Mouse (Mus musculus) CH12.LX (cell line): ENCODE results near the gene Prokr1. TPM values are rescaled to one million over a fixed set of nuclear protein-coding genes. Genes with fewer than 3 reads are reported as not detected.

Experiments
- DNase-seq: peaks from one replicate; pipeline ENCODE4 v3.0.0-alpha.2; 2013; ENCODE audit errors: extremely low read depth
- H3K27ac ChIP-seq: 2 replicates; pipeline ENCODE4 v1.5.1; 2012; ENCODE audit warnings: low read depth, mild to moderate bottlenecking, control low read depth, moderate library complexity; ENCODE audit not compliant: insufficient read depth
- H3K27me3 ChIP-seq: replicated peaks from 2 replicates; pipeline ENCODE3; 2012; ENCODE audit warnings: inconsistent platforms
- H3K36me3 ChIP-seq, 2 experiments: replicated peaks in 1 of 2; 2 replicates each; pipeline versions ENCODE3 to v1.6.1; 2012; ENCODE audit warnings: inconsistent platforms in 1 of 2, low read length in 1 of 2, mild to moderate bottlenecking in 1 of 2, mixed read lengths in 1 of 2, moderate library complexity in 1 of 2; ENCODE audit not compliant: control insufficient read depth in 1 of 2, insufficient read depth in 1 of 2
- H3K4me1 ChIP-seq, 2 experiments: 2 replicates each; pipeline ENCODE4 v1.6.1; 2012; ENCODE audit warnings: inconsistent platforms in 1 of 2, moderate library complexity in 1 of 2; ENCODE audit not compliant: insufficient read depth in 2 of 2, control insufficient read depth in 1 of 2
- H3K4me2 ChIP-seq: 2 replicates; pipeline ENCODE4 v1.6.1; 2012; ENCODE audit warnings: low read depth, mild to moderate bottlenecking, control low read depth; ENCODE audit not compliant: poor library complexity, insufficient read depth, severe bottlenecking
- H3K4me3 ChIP-seq, 3 experiments: fragments of 150-350 bp in 1 of 3; sonication (generic) in 1 of 3; replicated peaks in 1 of 3; 2 replicates each; pipeline versions ENCODE3 to v1.5.1; 2011 to 2012; ENCODE audit warnings: low read depth in 2 of 3, low read length in 2 of 3, mild to moderate bottlenecking in 2 of 3, moderate library complexity in 2 of 3, control low read depth in 1 of 3, improper control_type of control experiment in 1 of 3, inconsistent platforms in 1 of 3, mixed read lengths in 1 of 3; ENCODE audit not compliant: poor library complexity in 1 of 3
- H3K79me2 ChIP-seq: replicated peaks from 2 replicates; pipeline ENCODE4 v1.6.1; 2012; ENCODE audit warnings: mild to moderate bottlenecking, moderate library complexity; ENCODE audit not compliant: control insufficient read depth, poor library complexity, insufficient read depth, severe bottlenecking; ENCODE audit errors: extremely low read depth
- H3K9ac ChIP-seq: 2 replicates; pipeline ENCODE4 v1.6.1; 2012; ENCODE audit warnings: low read depth, mild to moderate bottlenecking, control low read depth, moderate library complexity; ENCODE audit not compliant: insufficient read depth
- H3K9me3 ChIP-seq: replicated peaks from 2 replicates; pipeline ENCODE3; 2012; ENCODE audit warnings: low read length, inconsistent platforms, mixed read lengths
- CHD1 ChIP-seq: IDR thresholded peaks from 2 replicates; pipeline ENCODE4 v1.6.1; 2012; ENCODE audit warnings: low read depth, low read length, improper control_type of control experiment, inconsistent platforms
- E2F4 ChIP-seq: IDR thresholded peaks from 2 replicates; pipeline ENCODE4 v1.6.1; 2011; ENCODE audit warnings: low read depth, low read length, improper control_type of control experiment; ENCODE audit not compliant: insufficient replicate concordance
- ELF1 ChIP-seq: IDR thresholded peaks from 2 replicates; pipeline ENCODE4 v1.6.1; 2014; ENCODE audit warnings: low read depth, mild to moderate bottlenecking, inconsistent platforms, low read length, improper control_type of control experiment
- EP300 ChIP-seq: IDR thresholded peaks from 2 replicates; pipeline ENCODE4 v1.6.1; 2011; ENCODE audit warnings: low read length, improper control_type of control experiment
- ETS1 ChIP-seq: conservative IDR thresholded peaks from 2 replicates; pipeline ENCODE4 v1.6.1; 2012; ENCODE audit warnings: low read depth, mild to moderate bottlenecking, inconsistent platforms, low read length, improper control_type of control experiment, moderate library complexity
- GABPA ChIP-seq: IDR thresholded peaks from 2 replicates; pipeline ENCODE4 v1.6.1; 2012; ENCODE audit warnings: low read depth, low read length, improper control_type of control experiment, inconsistent platforms; ENCODE audit not compliant: insufficient replicate concordance
- JUN ChIP-seq: IDR thresholded peaks from 2 replicates; pipeline ENCODE4 v1.6.1; 2011; ENCODE audit warnings: low read depth, mild to moderate bottlenecking, low read length, improper control_type of control experiment, moderate library complexity; ENCODE audit not compliant: insufficient read depth
- KAT2A ChIP-seq: IDR thresholded peaks from 2 replicates; pipeline ENCODE4 v1.6.1; 2012; ENCODE audit warnings: low read length, improper control_type of control experiment, inconsistent platforms; ENCODE audit not compliant: insufficient replicate concordance
- MAZ ChIP-seq: IDR thresholded peaks from 2 replicates; pipeline ENCODE4 v1.6.1; 2012; ENCODE audit warnings: low read depth, mild to moderate bottlenecking, inconsistent platforms, low read length, improper control_type of control experiment, moderate library complexity
- MEF2A ChIP-seq: IDR thresholded peaks from 2 replicates; pipeline ENCODE4 v1.6.1; 2014; ENCODE audit warnings: low read depth, mild to moderate bottlenecking, inconsistent platforms, low read length, improper control_type of control experiment, borderline replicate concordance
- MXI1 ChIP-seq: IDR thresholded peaks from 2 replicates; pipeline ENCODE4 v1.6.1; 2011; ENCODE audit warnings: mild to moderate bottlenecking, low read depth, low read length, improper control_type of control experiment
- POLR2A ChIP-seq: IDR thresholded peaks from 2 replicates; pipeline ENCODE4 v1.6.1; 2011; ENCODE audit warnings: low read depth, mild to moderate bottlenecking, improper control_type of control experiment, low read length
- RAD21 ChIP-seq: IDR thresholded peaks from 2 replicates; pipeline ENCODE4 v1.6.1; 2011; ENCODE audit warnings: low read depth, mild to moderate bottlenecking, low read length, improper control_type of control experiment, moderate library complexity
- TBP ChIP-seq: conservative IDR thresholded peaks from 2 replicates; pipeline ENCODE4 v1.6.1; 2011; ENCODE audit warnings: low read depth, low read length, improper control_type of control experiment
- TCF12 ChIP-seq: IDR thresholded peaks from 2 replicates; pipeline ENCODE4 v1.6.1; 2014; ENCODE audit warnings: low read depth, mild to moderate bottlenecking, inconsistent platforms, low read length, improper control_type of control experiment
- USF2 ChIP-seq: conservative IDR thresholded peaks from 2 replicates; pipeline ENCODE4 v1.6.1; 2011; ENCODE audit warnings: low read depth, low read length, improper control_type of control experiment
- ZC3H11A ChIP-seq: IDR thresholded peaks from 2 replicates; pipeline ENCODE4 v1.6.1; 2012; ENCODE audit warnings: low read depth, mild to moderate bottlenecking, inconsistent platforms, low read length, improper control_type of control experiment
- ZNF384 ChIP-seq: IDR thresholded peaks from 2 replicates; pipeline ENCODE4 v1.6.1; 2012; ENCODE audit warnings: low read depth, low read length, improper control_type of control experiment, inconsistent platforms
- dilution Hi-C: fragments of 300-500 bp; cut with MboI; formaldehyde crosslinking; loops from 2 replicates; pipeline ENCODE4 v1.14.3; 2020; ENCODE audit warnings: low sequenced_read_pairs; ENCODE audit not compliant: extremely low pct_unique_long_range_greater_than_20kb, extremely low pct_ligation_motif_present
- in situ Hi-C: fragments of 300-500 bp; cut with MboI; formaldehyde crosslinking; loops from 3 replicates; pipeline ENCODE4 v1.14.3; 2019; ENCODE audit warnings: low sequenced_read_pairs, low pct_ligation_motif_present, low pct_unique_long_range_greater_than_20kb, mixed read lengths
- polyA plus RNA-seq: library from polyadenylated mRNA; unstranded; fragments of >175 nt; gene quantifications from 2 replicates; pipeline ENCODE4 v1.2.1, GENCODE M21; 2012; ENCODE audit warnings: low read depth; ENCODE audit not compliant: insufficient read length
- total RNA-seq, 2 experiments: library from RNA; depleted of rRNA; stranded (reverse); fragments of 300-350 nt in 1 of 2; fragments of >200 nt in 1 of 2; gene quantifications; 2 replicates each; pipeline ENCODE4 v1.2.3; 2012 to 2014

Gene Prokr1
- total and polyA plus RNA-seq, 3 experiments: 0.08 TPM; not detected in 2

DNA sequence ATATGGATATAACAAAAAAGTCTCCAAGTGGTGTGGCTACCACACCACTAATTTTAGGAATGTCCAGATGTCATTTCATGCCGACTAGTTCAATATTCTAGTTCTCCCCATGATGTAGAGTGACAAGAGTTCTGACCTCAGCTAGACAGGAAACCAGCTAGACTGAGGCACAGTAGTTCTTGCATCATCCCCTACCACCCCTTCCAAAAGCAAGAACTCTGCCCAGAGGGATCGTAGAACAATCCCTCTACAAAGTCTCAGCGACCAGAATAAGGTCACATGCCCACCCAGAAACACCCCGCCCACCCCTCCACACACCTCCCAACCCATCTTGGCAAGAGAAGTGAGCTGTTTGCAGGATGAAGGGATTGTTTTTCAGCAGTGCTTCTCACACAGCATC lies 43.1 kb downstream of the Prokr1 start:
- H3K27ac ChIP-seq: no peak overlapping the region
- no peaks in the 10 kb centered on the region for H3K79me2 ChIP-seq
- peaks cover 14% of the 10 kb centered on the region for H3K27me3 ChIP-seq
- TF ChIP-seq E2F4: no peak
- TF ChIP-seq POLR2A: no peak
- no peak for TF ChIP-seq TBP
- no peak for TF ChIP-seq RAD21
- TF ChIP-seq CHD1: no peak
- no peak for TF ChIP-seq JUN
- TF ChIP-seq ELF1: no peak
- no peak for TF ChIP-seq ZC3H11A
- TF ChIP-seq EP300: no peak
- TF ChIP-seq ETS1: no peak
- TF ChIP-seq MAZ: no peak
- TF ChIP-seq KAT2A: no peak
- no peak for TF ChIP-seq MEF2A
- no peak for TF ChIP-seq TCF12
- no peak for TF ChIP-seq MXI1
- no peak for TF ChIP-seq USF2
- TF ChIP-seq ZNF384: no peak
- in situ Hi-C loops: no loop called here
- no peak overlapping the region for H3K4me3 ChIP-seq
- no peak for DNase-seq
- H3K36me3 ChIP-seq: no peaks in the 10 kb centered on the region
- H3K9me3 ChIP-seq: peaks cover 13% of the 10 kb centered on the region
- dilution Hi-C loops: no loop called here
- peaks cover 6 to 31% of the 10 kb centered on the region in 2 experiments; a peak in 3 of 4 replicates for H3K4me1 ChIP-seq
- H3K4me2 ChIP-seq: no peak overlapping the region
- no peak overlapping the region for H3K9ac ChIP-seq

DNA sequence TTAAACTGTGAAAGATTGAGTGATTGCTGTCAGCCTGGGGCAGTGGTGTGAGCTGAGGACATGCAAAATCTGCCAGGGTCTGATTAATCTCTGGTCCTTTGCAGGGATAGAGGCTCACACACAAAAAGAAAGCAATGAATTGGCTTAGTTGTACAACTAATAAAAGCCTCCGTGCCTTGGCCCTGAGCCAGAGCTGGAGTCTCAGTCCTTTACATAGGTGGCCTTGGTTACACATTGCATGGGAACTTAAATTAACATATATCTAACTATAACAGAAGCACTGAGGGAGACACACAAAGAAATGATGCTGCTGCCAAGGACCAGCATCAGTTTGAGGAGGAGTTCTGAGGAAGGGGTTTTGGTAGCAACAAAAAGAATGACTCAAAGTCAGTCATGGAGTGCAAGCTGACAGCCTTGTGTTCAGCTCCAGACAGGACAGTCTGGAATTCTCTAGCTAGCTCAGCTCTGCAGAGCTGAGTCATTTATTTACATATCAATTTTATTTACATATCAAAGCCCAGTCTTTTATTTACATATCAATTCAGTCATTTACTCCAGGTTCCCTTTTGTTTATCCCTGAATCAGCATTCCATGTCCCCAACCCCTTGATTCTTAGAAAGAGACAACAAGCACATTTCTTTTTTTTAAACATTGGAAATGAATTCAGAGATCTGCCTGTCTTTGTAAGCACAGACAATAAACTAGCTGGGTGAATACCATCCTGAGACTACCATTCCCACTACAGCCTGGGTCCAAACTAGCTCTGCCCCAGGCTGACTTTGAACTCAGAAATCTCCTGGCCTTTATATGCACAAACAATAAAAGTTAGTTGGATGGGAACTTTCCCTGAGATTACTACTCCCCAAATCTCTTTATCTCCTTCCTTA lies 45.0 kb downstream of the Prokr1 start:
- Histone ChIP-seq H3K27ac (no peak overlapping the region), H3K4me2 (no peak overlapping the region), H3K36me3 (no peaks in the 10 kb centered on the region), H3K4me1 (peaks cover 8 to 31% of the 10 kb centered on the region in 2 experiments), H3K4me3 (no peak overlapping the region), H3K9ac (no peak overlapping the region), H3K9me3 (peaks cover 13% of the 10 kb centered on the region), H3K79me2 (no peaks in the 10 kb centered on the region), H3K27me3 (peaks cover 14% of the 10 kb centered on the region)
- TF ChIP-seq GABPA: no peak
- TF ChIP-seq ETS1: no peak
- TF ChIP-seq MEF2A: no peak
- TF ChIP-seq KAT2A: no peak
- DNase-seq: no peak
- dilution Hi-C loops (no loop called here), in situ Hi-C loops (no loop called here)
